Mouse (Mus musculus) frontal cortex, postnatal 25 days (tissue): ENCODE data around the gene Nuak2.

ENCODE experiments used
- DNase-seq, 2 experiments: peaks; one replicate each; pipeline ENCODE4 v3.0.0; 2022; ENCODE audit warnings: low spot score in 2 of 2

The Nuak2 gene

DNA sequence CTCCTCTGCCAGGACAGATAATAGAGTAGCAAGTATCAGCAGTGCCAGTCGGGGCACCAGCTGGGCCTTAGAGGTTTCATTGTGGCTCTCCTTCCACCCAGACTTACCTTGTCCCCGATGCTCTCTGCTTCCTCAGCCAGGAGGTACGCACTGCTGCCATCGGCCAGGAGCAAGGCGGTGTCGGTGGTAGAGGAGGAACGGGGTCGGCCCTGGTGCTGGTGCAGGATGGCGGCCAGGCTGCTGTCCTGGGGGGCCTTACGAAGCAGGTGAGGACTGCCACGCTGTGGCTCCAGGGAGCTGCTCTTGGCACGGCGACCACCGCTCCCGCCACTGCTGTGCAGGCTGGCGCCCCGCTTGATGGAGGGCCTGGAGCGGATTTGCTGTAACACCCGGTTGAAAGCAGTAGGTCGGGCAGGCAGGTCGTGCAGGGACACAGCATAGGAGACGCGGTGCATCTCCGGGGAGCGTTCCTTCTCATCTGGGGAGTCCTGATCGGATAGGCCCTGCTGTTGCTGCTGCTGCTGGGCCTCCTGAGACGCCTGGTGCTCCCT lies 64.7 kb downstream of the Nuak2 start:
- DNase-seq, result no peak

DNA sequence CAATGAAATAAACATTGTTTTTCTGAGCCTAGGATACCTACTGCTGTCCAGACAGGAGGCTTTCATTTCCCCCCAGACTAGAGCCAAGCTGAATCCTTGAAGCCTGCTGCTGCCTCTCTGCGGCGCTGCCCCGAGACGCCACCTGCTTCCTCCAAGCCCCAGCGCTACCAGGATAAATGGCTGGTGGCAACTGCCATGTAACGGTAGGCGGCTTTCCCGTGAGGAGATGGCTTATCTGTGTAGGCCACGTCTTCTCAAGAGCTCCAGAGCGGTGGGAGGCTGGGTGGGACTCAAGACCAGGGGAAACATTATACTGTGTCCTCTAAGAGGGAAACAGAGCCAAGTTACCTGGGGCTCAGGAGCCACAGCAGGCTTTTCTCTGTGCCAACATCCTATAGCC lies 66.0 kb downstream of the Nuak2 start:
- DNase-seq, result no peak
